ENCODE assay signal across 12 mouse cellular contexts in the genomic region with DNA sequence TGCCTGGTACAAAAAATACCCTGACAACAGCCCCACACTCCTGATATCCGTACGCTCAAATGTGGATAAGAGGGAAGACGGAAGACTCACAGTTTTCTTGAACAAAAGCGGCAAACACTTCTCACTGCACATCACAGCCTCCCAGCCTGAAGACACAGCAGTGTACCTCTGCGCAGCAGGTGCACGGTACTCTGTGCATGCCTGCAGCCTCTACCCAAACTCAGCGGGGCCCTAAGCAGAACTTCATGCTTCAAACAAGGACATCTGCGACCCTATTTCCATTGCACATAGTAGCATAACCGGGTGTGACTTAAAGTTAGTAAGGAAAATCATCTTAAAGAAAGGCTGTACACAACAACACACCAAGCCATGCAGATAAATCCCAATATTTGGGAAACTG.
"Had no signal": no experiment of that assay in that cellular context is flagged by ENCODE, and none has a peak within 500 bp of the region (broad histone marks: within the 10 kb centered on the region; RNA-seq: fewer than 3 reads in every experiment).

No protein-coding gene starts in this region.

- DNase-seq: lung, adult 18-20 months; lung, postnatal 10 days; right cerebral cortex, postnatal 14 days had no signal

- ATAC-seq: liver, embryonic 12.5 days; midbrain, embryonic 13.5 days; midbrain, embryonic 15.5 days had no signal

- H3K4me3 ChIP-seq: liver, embryonic 12.5 days; megakaryocyte, embryonic 14.5 days; midbrain, embryonic 13.5 days; midbrain, embryonic 15.5 days; neural tube, embryonic 12.5 days; stomach, embryonic 15.5 days had no signal

- H3K27me3 ChIP-seq: liver, embryonic 12.5 days; midbrain, embryonic 13.5 days; midbrain, embryonic 15.5 days; neural tube, embryonic 12.5 days; stomach, embryonic 15.5 days had no signal

- H3K36me3 ChIP-seq: liver, embryonic 12.5 days; midbrain, embryonic 13.5 days; midbrain, embryonic 15.5 days; neural tube, embryonic 12.5 days; stomach, embryonic 15.5 days had no signal

- H3K27ac ChIP-seq: liver, embryonic 12.5 days; liver, embryonic 14.5 days; macrophage; midbrain, embryonic 13.5 days; midbrain, embryonic 15.5 days; neural tube, embryonic 12.5 days; stomach, embryonic 15.5 days; stomach, postnatal 0 days had no signal

- H3K4me1 ChIP-seq: liver, embryonic 12.5 days; megakaryocyte, embryonic 14.5 days; midbrain, embryonic 15.5 days; neural tube, embryonic 12.5 days; stomach, embryonic 15.5 days had no signal
